In genomic region chr7:19172874-19173273, GRCm38 (mm10) we compare ENCODE assay signal across 8 mouse cellular contexts. TPM values are rescaled to one million over a fixed set of nuclear protein-coding genes. Genes with fewer than 3 reads are reported as not detected.
DNase-seq lines count a peak whose midpoint lies in the region; ATAC-seq and TF ChIP-seq lines count a peak whose summit lies in the region.

No protein-coding gene starts in this region.

- no peaks in the 10 kb centered on the region for H3K9me3 ChIP-seq in forebrain, postnatal 0 days (ENCODE audit: low read length)
- H3K9me3 ChIP-seq in lung, embryonic 14.5 days (ENCODE audit: low read depth, low read length): peaks cover 3% of the 10 kb centered on the region; the same call in 1 of the 2 replicates

- H3K4me3 ChIP-seq in forebrain, postnatal 0 days (ENCODE audit: low read depth, low read length): peak overlapping the region; percentile 17; the same call in 1 of the 2 replicates
- H3K4me3 ChIP-seq in lung, embryonic 14.5 days (ENCODE audit: low read depth, low read length): peak overlapping the region; percentile 29
- H3K4me3 ChIP-seq in thymus, adult 2 months (ENCODE audit: control insufficient read depth, insufficient read depth, low read length): peak overlapping the region; percentile 6; the same call in 1 of the 2 replicates

- intact Hi-C loops in heart, postnatal 25 days (cut with DNase I): loop anchor here (1.0 kb wide), 1 partner anchor 16 kb away; no protein-coding TSS in a partner anchor

- TF ChIP-seq POLR2A in thymus, adult 2 months (IDR thresholded peaks at IDR 0.05; ENCODE audit: control insufficient read depth, extremely low read depth, insufficient read depth, low read length, poor library complexity): no peak

- H3K27me3 ChIP-seq in forebrain, postnatal 0 days (ENCODE audit: insufficient read depth, low read length): peaks cover under 1% of the 10 kb centered on the region; the same call in 1 of the 2 replicates
- H3K27me3 ChIP-seq in lung, embryonic 14.5 days (ENCODE audit: insufficient read depth, low read length): peaks cover 29% of the 10 kb centered on the region
- peaks cover 9% of the 10 kb centered on the region for H3K27me3 ChIP-seq in thymus, adult 2 months (ENCODE audit: control insufficient read depth, insufficient read depth, low read length)

- H3K9ac ChIP-seq in forebrain, postnatal 0 days: 0 out of 2 replicates have a peak overlapping the region, but pooled peaks have one; percentile 14
- 0 out of 2 replicates have a peak overlapping the region, but pooled peaks have one; percentile 26 for H3K9ac ChIP-seq in lung, embryonic 14.5 days

- peaks cover 26% of the 10 kb centered on the region for H3K4me1 ChIP-seq in forebrain, postnatal 0 days (ENCODE audit: insufficient read depth)
- peaks cover 6% of the 10 kb centered on the region; the same call in 1 of the 2 replicates for H3K4me1 ChIP-seq in lung, embryonic 14.5 days (ENCODE audit: insufficient read depth)
- peaks cover 7% of the 10 kb centered on the region; the same call in 1 of the 2 replicates for H3K4me1 ChIP-seq in thymus, adult 2 months (replicated peaks; ENCODE audit: control insufficient read depth, insufficient read depth, low read length)

- ATAC-seq in forebrain, postnatal 0 days: no peak
- peak; percentile 67 for ATAC-seq in lung, embryonic 14.5 days (ENCODE audit: insufficient read depth)
- peak; percentile 53 for ATAC-seq in neutrophil, adult 5-6 weeks (ENCODE audit: extremely low read depth, insufficient number of reproducible peaks, low FRiP score, poor library complexity, severe bottlenecking)

- DNase-seq in ES-CJ7 (ENCODE audit: low read depth, low spot score): peak; percentile 89
- peak; percentile 71 for DNase-seq in cerebellum, adult 11-12 months
- DNase-seq in forebrain, postnatal 0 days: peak; percentile 92
- DNase-seq in heart, postnatal 25 days (ENCODE audit: low spot score): peak; percentile 53
- DNase-seq in layer of hippocampus, adult 18-20 months (ENCODE audit: low spot score in 2 of 2): peak; percentile 78 to 89
- peak; percentile 96 for DNase-seq in lung, embryonic 14.5 days
- DNase-seq in thymus, adult 2 months: peak; percentile 89

- 4% methylated on average over 17 of the region's 17 CpGs for WGBS in forebrain, postnatal 0 days
- WGBS in lung, embryonic 14.5 days: 3% methylated on average over 17 of the region's 17 CpGs
- 5% methylated on average over 17 of the region's 17 CpGs for WGBS in thymus, adult 2 months

- H3K4me2 ChIP-seq in forebrain, postnatal 0 days (ENCODE audit: low read depth): peak overlapping the region; percentile 45
- H3K4me2 ChIP-seq in lung, embryonic 14.5 days: peak overlapping the region; percentile 63

- peak overlapping the region; percentile 87 for H3K27ac ChIP-seq in forebrain, postnatal 0 days (ENCODE audit: low read depth, low read length)
- no peak overlapping the region for H3K27ac ChIP-seq in lung, embryonic 14.5 days (ENCODE audit: low read depth)
- no peak overlapping the region for H3K27ac ChIP-seq in thymus, adult 2 months (ENCODE audit: control insufficient read depth, insufficient read depth, low read length)

- no peaks in the 10 kb centered on the region for H3K36me3 ChIP-seq in forebrain, postnatal 0 days (ENCODE audit: insufficient read depth)
- H3K36me3 ChIP-seq in lung, embryonic 14.5 days (ENCODE audit: insufficient read depth): no peaks in the 10 kb centered on the region
- no peaks in the 10 kb centered on the region for H3K36me3 ChIP-seq in thymus, adult 2 months (ENCODE audit: control insufficient read depth, insufficient read depth, low read length)

- TF ChIP-seq CTCF in forebrain, postnatal 0 days (IDR thresholded peaks at IDR 0.05; ENCODE audit: low read depth): peak; percentile 91
- peak; percentile 93 for TF ChIP-seq CTCF in lung, embryonic 14.5 days (IDR thresholded peaks at IDR 0.05; ENCODE audit: low read depth)
- peak; percentile 97 for TF ChIP-seq CTCF in thymus, adult 2 months (IDR thresholded peaks at IDR 0.05; ENCODE audit: borderline replicate concordance, control insufficient read depth, extremely low read depth, insufficient read depth, low read length, poor library complexity)

RNA-seq across cellular contexts. Expression of gene Eml2, which starts 3.3 kb away (rescaled TPM):
- 63.6 and 64.8 TPM in 2 replicates for total RNA-seq in forebrain, postnatal 0 days (2014; rRNA removed)
- polyA plus RNA-seq in forebrain, postnatal 0 days (2015; fragmentation: Nextera tagmentation; extraction: Ambion mirVana): 7.9 and 9.9 TPM in 2 replicates
- 10 to 100 TPM; 37.1 to 37.8 TPM for total RNA-seq in heart, postnatal 25 days (2021)
- total RNA-seq in layer of hippocampus, adult 18-20 months (2021): 100 to 1,000 TPM; 160 to 178 TPM
- 2.6 and 2.7 TPM in 2 replicates for polyA plus RNA-seq in lung, embryonic 14.5 days (2014; fragmentation: Nextera tagmentation; extraction: Ambion mirVana)
- total RNA-seq in neutrophil, adult 5-6 weeks (2017): 9.1 and 13.3 TPM in 2 replicates
- 38.9 and 40.3 TPM in 2 replicates for polyA plus RNA-seq in thymus, adult 2 months (2012; rRNA removed)

RNA-seq across cellular contexts. Expression of gene Gipr, which starts 6.9 kb away (rescaled TPM):
- total RNA-seq in forebrain, postnatal 0 days (2014; rRNA removed): 16.9 and 20.2 TPM in 2 replicates
- 5.3 and 8.0 TPM in 2 replicates for polyA plus RNA-seq in forebrain, postnatal 0 days (2015; fragmentation: Nextera tagmentation; extraction: Ambion mirVana)
- total RNA-seq in heart, postnatal 25 days (2021): under 1 TPM; 0.21 to 0.22 TPM
- 1 to 10 TPM; 1.3 to 1.4 TPM for total RNA-seq in layer of hippocampus, adult 18-20 months (2021)
- 0.26 and 0.85 TPM in 2 replicates for polyA plus RNA-seq in lung, embryonic 14.5 days (2014; fragmentation: Nextera tagmentation; extraction: Ambion mirVana)
- total RNA-seq in neutrophil, adult 5-6 weeks (2017): not detected in 2 replicates
- polyA plus RNA-seq in thymus, adult 2 months (2012; rRNA removed): 0.73 and 0.79 TPM in 2 replicates

RNA-seq across cellular contexts. Expression of gene Snrpd2, which starts 23.4 kb away (rescaled TPM):
- 50.0 and 88.1 TPM in 2 replicates for total RNA-seq in forebrain, postnatal 0 days (2014; rRNA removed)
- polyA plus RNA-seq in forebrain, postnatal 0 days (2015; fragmentation: Nextera tagmentation; extraction: Ambion mirVana): 124 and 172 TPM in 2 replicates
- total RNA-seq in heart, postnatal 25 days (2021): 10 to 100 TPM; 67.8 to 71.0 TPM
- total RNA-seq in layer of hippocampus, adult 18-20 months (2021): 10 to 100 TPM; 79.7 to 82.8 TPM
- 158 and 161 TPM in 2 replicates for polyA plus RNA-seq in lung, embryonic 14.5 days (2014; fragmentation: Nextera tagmentation; extraction: Ambion mirVana)
- total RNA-seq in neutrophil, adult 5-6 weeks (2017): 26.4 and 33.0 TPM in 2 replicates
- 32.8 and 36.7 TPM in 2 replicates for polyA plus RNA-seq in thymus, adult 2 months (2012; rRNA removed)

RNA-seq across cellular contexts. Expression of gene Qpctl, which starts 23.8 kb away (rescaled TPM):
- total RNA-seq in forebrain, postnatal 0 days (2014; rRNA removed): 12.3 and 14.4 TPM in 2 replicates
- 19.8 and 23.3 TPM in 2 replicates for polyA plus RNA-seq in forebrain, postnatal 0 days (2015; fragmentation: Nextera tagmentation; extraction: Ambion mirVana)
- 1 to 10 TPM; 4.6 to 5.1 TPM for total RNA-seq in heart, postnatal 25 days (2021)
- 10 to 100 TPM; 17.1 to 18.7 TPM for total RNA-seq in layer of hippocampus, adult 18-20 months (2021)
- polyA plus RNA-seq in lung, embryonic 14.5 days (2014; fragmentation: Nextera tagmentation; extraction: Ambion mirVana): 12.5 and 13.1 TPM in 2 replicates
- 3.8 and 5.3 TPM in 2 replicates for total RNA-seq in neutrophil, adult 5-6 weeks (2017)
- 15.3 and 18.2 TPM in 2 replicates for polyA plus RNA-seq in thymus, adult 2 months (2012; rRNA removed)

RNA-seq across cellular contexts. Expression of gene Gpr4, which starts 39.5 kb away (rescaled TPM):
- total RNA-seq in forebrain, postnatal 0 days (2014; rRNA removed): 2.2 and 2.5 TPM in 2 replicates
- 5.9 and 6.0 TPM in 2 replicates for polyA plus RNA-seq in forebrain, postnatal 0 days (2015; fragmentation: Nextera tagmentation; extraction: Ambion mirVana)
- 1 to 10 TPM; 8.6 to 9.4 TPM for total RNA-seq in heart, postnatal 25 days (2021)
- 1 to 10 TPM; 1.3 to 1.4 TPM for total RNA-seq in layer of hippocampus, adult 18-20 months (2021)
- 1.6 and 2.2 TPM in 2 replicates for polyA plus RNA-seq in lung, embryonic 14.5 days (2014; fragmentation: Nextera tagmentation; extraction: Ambion mirVana)
- total RNA-seq in neutrophil, adult 5-6 weeks (2017): 0.37 TPM in 1 of 2 replicates, not detected in the other
- 4.2 and 5.5 TPM in 2 replicates for polyA plus RNA-seq in thymus, adult 2 months (2012; rRNA removed)
